Mouse (Mus musculus) gastrocnemius, adult 2 months (tissue): ENCODE measurements around the gene Hsp90b1. TPM values are rescaled to one million over a fixed set of nuclear protein-coding genes. Genes with fewer than 3 reads are reported as not detected.

Source experiments
- DNase-seq: peaks from one replicate; pipeline ENCODE4 v3.0.0; 2022
- H3K27ac ChIP-seq: fragments of 200-600 bp; 2 replicates; pipeline ENCODE4 v1.8.1; 2022; ENCODE audit warnings: mild to moderate bottlenecking
- H3K4me3 ChIP-seq: fragments of 200-600 bp; 2 replicates; pipeline ENCODE4 v1.8.1; 2022; ENCODE audit warnings: mild to moderate bottlenecking, moderate library complexity
- CTCF ChIP-seq: fragments of 200-600 bp; IDR thresholded peaks from 2 replicates; pipeline ENCODE4 v1.8.1; 2022; ENCODE audit warnings: antibody characterized with exemption, mild to moderate bottlenecking, moderate library complexity
- intact Hi-C: fragments of 180-260 bp; cut with DNase I; formaldehyde crosslinking; loops from one replicate; pipeline ENCODE4 v1.15.1; 2025
- long read RNA-seq, 2 experiments: library from polyadenylated mRNA; stranded (forward); transcript quantifications; one replicate each; pipeline ENCODE4 v2.0.0; 2021
- total RNA-seq, 2 experiments: library from RNA; stranded (reverse); gene quantifications; 2 replicates each; pipeline ENCODE4 v1.2.3; 2021

Gene Hsp90b1
- total RNA-seq, result 100 to 1,000 TPM; 108 to 149 TPM
- long read RNA-seq, experiment 1, transcript Hsp90b1-201 (18 exons, 2,825 nt), result major isoform, 68 of 95 reads
- long read RNA-seq, experiment 1, partial matches to known transcripts, result 23 of 95 reads
- long read RNA-seq, experiment 1, other reads (novel, unspliced or antisense), result 4 of 95 reads
- long read RNA-seq, experiment 2, transcript Hsp90b1-201 (18 exons, 2,825 nt), result major isoform, 45 of 78 reads
- long read RNA-seq, experiment 2, partial matches to known transcripts, result 31 of 78 reads
- long read RNA-seq, experiment 2, other reads (novel, unspliced or antisense), result 2 of 78 reads

DNA sequence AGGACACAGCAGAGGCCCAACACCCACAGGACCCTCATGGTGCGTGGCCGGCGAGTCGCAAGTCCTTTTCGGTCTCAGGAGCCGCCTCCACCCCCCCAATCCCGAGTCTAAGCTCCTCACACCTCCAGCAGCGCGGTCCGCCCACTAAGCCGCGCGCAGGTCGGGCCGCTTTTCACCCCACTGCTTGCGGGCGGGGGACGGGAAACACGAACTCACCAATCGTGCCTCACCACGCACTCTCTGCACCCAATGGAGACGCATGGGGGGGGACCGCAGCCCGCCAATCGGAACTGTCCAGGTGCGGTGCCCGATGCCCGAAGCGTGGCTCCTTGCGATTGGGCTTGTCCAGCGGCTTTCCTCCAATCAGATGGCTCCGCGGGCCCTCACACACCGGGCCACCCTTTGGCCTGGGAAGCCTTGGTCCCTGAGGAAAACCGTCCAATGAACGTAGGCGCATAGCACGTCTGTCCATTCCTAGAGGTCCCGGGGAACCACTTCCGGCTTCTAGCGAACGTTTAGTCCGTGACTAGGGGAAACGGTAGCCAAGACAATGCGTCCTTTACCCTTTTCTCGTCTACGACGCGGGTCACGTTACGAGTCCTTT, at the start of gene Hsp90b1, which contains the start of gene Ttc41:
Gene Hsp90b1, minus strand, starts transcription at position 192 of the 604 bp plus-strand sequence.
Gene Ttc41, plus strand, starts transcription at position 494 of the 604 bp plus-strand sequence.
- intact Hi-C loops, result loop anchor here (5.0 to 10.0 kb wide), 2 partner anchors 72 to 129 kb away; partner anchors contain the start of gene Nt5dc3
- Histone ChIP-seq H3K4me3 (peak within 1 kb of the TSS; percentile 84), H3K27ac (peak within 1 kb of the TSS; percentile 97)
- peak; percentile 100 for DNase-seq
- no peak for TF ChIP-seq CTCF

- DNase-seq, result no peak
- intact Hi-C loops, result no loop called here
- TF ChIP-seq CTCF, result no peak
- H3K27ac ChIP-seq, result no peak overlapping the region
- no peak overlapping the region for H3K4me3 ChIP-seq
These were observed 39.0 kb upstream of the Hsp90b1 start for GRCm38 (mm10) chr10:86744306-86744705.

DNA sequence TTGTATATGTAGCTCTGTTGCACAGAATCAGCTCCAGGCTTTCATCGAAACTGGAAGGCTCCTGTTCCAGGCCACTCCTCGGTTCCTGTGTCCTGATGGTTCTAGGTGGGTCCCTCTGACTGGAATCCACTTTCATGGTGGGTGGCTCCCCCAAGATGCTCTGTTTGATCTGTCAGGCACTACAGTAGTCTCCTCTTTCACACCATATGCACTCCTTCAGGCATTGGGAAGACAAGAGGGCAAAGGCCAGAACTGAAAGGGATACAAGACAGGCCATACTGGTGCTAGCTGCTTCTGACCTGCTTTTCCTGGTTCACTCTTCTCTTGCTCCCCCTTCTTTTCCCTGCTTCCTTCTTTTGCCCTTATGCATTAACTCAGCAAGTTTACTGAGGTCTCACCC, 37.6 kb upstream of the Hsp90b1 start:
- intact Hi-C loops, result no loop called here
- no peak for DNase-seq
- Histone ChIP-seq H3K4me3 (no peak overlapping the region), H3K27ac (no peak overlapping the region)
- no peak for TF ChIP-seq CTCF

DNA sequence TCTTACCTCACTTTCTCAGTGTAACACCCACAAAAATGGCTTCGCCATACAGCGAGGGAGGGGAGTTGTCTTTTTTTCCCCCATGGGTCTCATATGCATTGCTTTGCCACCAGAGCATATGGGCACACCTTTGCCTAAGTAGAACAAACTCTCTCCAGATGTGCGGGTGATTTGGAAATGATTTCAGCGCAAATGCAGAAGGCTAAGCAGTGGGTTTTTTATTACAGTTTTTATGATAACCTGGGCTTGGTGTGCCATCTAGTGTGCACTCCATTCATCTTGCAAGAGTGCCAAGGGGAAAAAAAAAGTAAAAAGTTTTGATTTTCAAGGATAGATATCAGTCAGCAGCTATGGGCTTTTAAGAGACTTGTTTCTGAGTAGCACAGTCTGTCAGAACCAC, 29.7 kb upstream of the Hsp90b1 start:
- no peak for DNase-seq

GRCm38 (mm10) chr10:86731500-86731863, 26.2 kb upstream of the Hsp90b1 start:
- TF ChIP-seq CTCF, result no peak
- H3K4me3 ChIP-seq, result no peak overlapping the region
- DNase-seq, result no peak
- intact Hi-C loops, result loop anchor here (5.0 to 10.0 kb wide), 2 partner anchors 94 to 257 kb away; no protein-coding TSS in a partner anchor
- peak overlapping the region; percentile 65; the same call in 1 of the 2 replicates for H3K27ac ChIP-seq

More for the DNA sequence above, 29.7 kb upstream of the Hsp90b1 start:
- Histone ChIP-seq H3K27ac (no peak overlapping the region), H3K4me3 (no peak overlapping the region)
- TF ChIP-seq CTCF, result peak; percentile 22; the same call in 1 of the 2 replicates
- intact Hi-C loops, result loop anchor here (10.0 kb wide), 1 partner anchor 260 kb away; no protein-coding TSS in a partner anchor

- Histone ChIP-seq H3K4me3 (peak overlapping the region; percentile 77), H3K27ac (peak overlapping the region; percentile 65)
- peak; percentile 89 for TF ChIP-seq CTCF
- intact Hi-C loops, result loop anchor here (1.0 to 10.0 kb wide), 3 partner anchors 25 to 256 kb away; no protein-coding TSS in a partner anchor
- DNase-seq, result peak; percentile 86
These were observed 25.7 kb upstream of the Hsp90b1 start for GRCm38 (mm10) chr10:86730823-86731499.

GRCm38 (mm10) chr10:86728176-86728575, 22.9 kb upstream of the Hsp90b1 start:
- no peak for DNase-seq
- no peak for TF ChIP-seq CTCF
- Histone ChIP-seq H3K27ac (peak overlapping the region; percentile 16; the same call in 1 of the 2 replicates), H3K4me3 (no peak overlapping the region)
- intact Hi-C loops, result no loop called here

DNA sequence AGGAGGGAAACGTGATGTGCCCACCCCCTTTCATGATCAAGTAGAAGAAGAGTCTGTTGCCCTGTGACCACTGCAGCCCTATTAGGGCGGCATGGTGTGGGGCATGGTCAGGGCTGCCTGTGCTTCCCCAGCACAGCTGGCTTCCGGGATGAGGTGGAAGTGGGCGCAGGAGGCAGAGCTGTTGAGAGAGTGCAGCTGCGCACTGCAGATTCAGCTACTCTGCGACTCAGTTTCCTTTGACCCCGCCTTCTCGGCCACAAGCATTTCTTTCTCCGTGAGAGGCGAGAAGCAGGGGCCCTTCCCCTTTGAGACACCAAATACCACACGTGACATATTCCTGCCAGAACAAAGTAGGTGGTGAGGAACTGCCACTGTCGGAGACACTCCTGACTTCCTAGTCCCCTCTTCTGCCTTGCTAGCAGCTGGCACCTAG, 22.3 kb upstream of the Hsp90b1 start:
- H3K27ac ChIP-seq, result peak overlapping the region; percentile 16; the same call in 1 of the 2 replicates
- peak overlapping the region; percentile 55 for H3K4me3 ChIP-seq
- intact Hi-C loops, result no loop called here

DNA sequence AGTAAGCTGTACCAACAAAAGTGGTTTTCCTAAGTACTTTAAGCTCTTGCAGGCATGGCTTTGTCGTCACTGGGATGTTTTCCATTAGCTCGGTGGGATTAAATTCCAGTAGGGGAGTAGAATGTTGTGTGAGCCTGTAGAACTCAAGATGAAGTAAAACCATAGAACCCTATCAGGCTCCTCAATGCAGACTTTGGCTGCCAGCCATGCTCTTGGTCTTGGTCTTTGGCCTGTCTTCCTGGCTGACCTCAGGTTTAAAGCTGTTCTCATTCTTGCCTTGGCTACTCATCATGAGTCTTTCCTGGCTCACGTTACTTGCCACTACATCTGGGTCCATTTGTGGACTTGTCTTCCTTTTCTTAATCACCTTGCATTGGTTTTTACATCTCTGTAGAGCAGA, 6.8 kb upstream of the Hsp90b1 start:
- peak; percentile 42 for DNase-seq
- H3K4me3 ChIP-seq, result no peak overlapping the region
- H3K27ac ChIP-seq, result no peak overlapping the region
- no peak for TF ChIP-seq CTCF
- intact Hi-C loops, result no loop called here

More for the DNA sequence above, 22.3 kb upstream of the Hsp90b1 start:
- peak; percentile 52 for DNase-seq
- no peak for TF ChIP-seq CTCF

DNA sequence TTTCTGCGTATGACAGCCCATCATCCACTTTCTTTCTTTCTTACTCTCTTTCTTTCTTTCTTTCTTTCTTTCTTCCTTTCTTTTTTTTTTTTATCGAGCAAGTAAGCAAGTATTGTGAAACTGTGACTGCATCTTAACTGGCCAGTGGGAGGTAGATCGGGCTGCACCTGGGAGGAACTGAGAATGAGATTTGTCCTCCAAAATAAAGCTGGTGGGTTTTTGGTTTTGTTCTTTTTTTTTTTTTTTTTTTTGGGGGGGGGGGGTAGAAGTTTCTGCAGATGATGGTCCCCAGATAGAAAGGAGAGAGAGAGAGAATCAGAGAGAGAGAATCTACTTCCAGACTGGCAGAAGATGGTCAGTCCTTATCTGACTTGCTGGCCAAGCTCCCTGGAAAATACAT, 1.8 kb upstream of the Hsp90b1 start:
- no peak for TF ChIP-seq CTCF
- Histone ChIP-seq H3K27ac (peak overlapping the region; percentile 97), H3K4me3 (peak overlapping the region; percentile 84)
- DNase-seq, result no peak
- intact Hi-C loops, result loop anchor here (5.0 to 10.0 kb wide), 2 partner anchors 70 to 128 kb away; partner anchors contain the start of gene Nt5dc3

DNA sequence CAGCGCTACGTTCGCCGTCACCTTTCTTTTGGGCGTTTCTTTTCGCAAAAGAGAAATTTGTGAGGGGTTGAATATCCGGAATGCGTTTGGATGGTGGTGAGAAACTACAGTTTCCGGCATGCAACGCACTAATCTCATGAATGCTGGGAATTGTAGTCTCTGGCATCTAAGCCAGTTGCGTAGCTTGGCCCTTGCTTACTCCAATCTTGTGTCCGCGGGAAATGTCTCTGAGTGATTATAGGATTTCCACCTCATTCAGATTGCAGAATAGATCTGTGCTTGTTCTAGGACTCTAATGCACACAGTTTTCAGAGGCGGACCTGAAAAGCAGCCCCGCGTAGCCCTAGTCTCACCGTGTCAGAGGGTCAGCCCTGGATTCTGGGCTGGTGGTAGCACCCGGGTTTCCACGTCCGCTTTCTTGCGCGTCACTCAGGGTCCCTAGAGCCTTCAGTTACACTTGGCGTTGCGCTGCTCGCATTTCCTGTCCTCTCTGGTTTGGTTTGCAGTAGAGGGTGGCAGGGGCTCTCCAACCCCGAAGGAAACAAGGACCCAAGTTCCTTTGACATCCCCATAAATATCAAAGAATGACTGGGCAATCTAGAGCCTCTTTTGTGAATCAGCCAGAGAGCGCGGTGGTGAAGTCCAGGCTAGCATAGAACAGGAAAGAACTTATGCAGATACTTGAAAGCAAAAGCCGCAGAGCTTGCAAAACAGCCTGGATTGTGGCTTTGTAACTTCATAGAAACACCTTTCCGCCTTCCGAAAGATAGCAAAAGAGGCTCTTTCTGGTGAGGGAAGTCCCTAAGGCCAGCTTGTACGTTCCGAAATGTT, 828 bp upstream of the Hsp90b1 start:
- Histone ChIP-seq H3K4me3 (peak overlapping the region; percentile 84), H3K27ac (peak overlapping the region; percentile 97)
- intact Hi-C loops, result loop anchor here (1.0 to 10.0 kb wide), 3 partner anchors 24 to 129 kb away; partner anchors contain the start of gene Nt5dc3
- DNase-seq, result peak; percentile 81
- no peak for TF ChIP-seq CTCF
